Mouse (Mus musculus): ENCODE data around the gene Cars.
"Not testable (repeated sequence)": the region's sequence is repeated elsewhere in the genome, so short reads cannot be mapped to it uniquely, and the experiment has no call there.

Cars gene

GRCm38 (mm10) chr7:143599428-143600230, at the start of gene Cars:
Gene Cars (minus strand): TSS chr7:143600090.
- DNase-seq (ENCODE audit: extremely low spot score, low spot score): peak; percentile 96

DNA sequence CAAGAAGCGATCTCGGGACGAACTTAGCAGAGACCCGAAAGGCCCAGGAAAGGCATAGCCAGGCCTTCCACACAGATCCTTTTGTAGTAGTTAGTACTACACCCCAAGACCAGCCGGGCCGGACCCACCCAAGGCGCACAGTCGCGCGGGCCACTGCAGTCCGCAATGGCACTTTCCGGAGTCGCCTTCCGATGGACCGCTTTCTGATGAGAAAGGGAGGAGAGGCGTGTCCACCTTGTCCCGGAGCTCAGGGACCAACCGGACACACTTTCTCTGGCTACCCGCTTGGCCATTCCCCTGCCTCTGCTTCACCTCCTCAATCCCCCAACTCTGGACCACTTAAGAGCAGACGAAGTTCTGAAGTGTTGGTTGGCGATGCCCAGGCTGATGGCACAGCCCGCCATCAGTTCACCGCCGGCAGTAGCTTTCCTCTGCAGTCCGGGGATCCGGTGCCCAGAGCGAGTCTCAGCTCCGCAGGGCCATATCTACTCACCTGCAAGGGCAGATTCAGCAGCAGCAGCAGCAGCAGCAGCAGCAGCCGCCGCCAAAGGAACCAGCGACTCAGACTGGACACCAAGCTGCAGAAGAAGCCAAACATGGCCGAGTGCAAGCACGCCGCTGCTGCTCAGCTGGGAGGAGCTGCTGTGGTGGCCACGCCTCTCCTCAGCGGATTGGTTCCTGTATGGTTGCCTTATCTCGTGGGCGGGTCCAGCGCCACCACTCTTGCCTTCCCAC, 49.3 kb upstream of the Cars start, which contains the start of gene Tnfrsf22:
Gene Tnfrsf22 (minus strand): TSS at position 628 of the 735 bp plus-strand sequence.
- peak; percentile 80 for DNase-seq (ENCODE audit: extremely low spot score, low spot score)

DNA sequence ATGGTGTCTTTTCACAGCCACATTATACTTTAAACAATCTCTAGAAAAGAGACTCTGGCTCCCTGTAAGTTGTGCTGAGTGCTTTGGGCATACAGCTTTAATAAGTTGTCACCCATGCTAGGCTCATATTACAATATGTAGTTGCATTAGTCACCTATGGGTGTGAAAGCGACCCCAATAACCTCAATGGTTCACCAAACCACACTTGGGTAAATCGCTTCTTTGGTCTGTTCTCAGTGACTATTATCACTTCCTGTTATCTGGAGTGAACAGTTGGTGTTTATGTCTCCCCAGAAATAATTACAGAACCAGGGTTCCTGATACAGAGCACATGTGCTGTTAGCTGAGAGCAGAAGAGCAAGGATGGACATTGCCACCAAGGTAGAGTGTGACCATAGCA, 44.1 kb upstream of the Cars start:
- not testable (repeated sequence) for DNase-seq (ENCODE audit: extremely low spot score, low spot score)

DNA sequence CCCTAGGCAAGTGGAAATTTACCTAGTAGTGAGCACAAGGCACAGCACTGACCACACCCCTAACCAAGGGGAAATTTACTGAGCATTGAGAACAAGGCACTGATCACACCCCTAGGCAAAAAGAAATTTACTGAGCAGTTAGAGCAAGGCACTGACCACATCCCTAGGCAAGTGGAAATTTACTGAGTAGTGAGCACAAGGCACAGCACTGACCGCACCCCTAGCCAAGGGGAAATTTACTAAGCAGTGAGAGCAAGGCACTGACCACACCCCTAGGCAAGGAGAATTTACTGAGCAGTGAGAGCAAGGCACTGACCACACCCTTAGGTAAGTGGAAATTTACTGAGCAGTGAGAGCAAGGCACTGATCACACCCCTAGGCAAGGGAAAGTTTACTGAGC, 36.8 kb upstream of the Cars start:
- no peak for DNase-seq (ENCODE audit: extremely low spot score, low spot score)

GRCm38 (mm10) chr7:143631503-143631902, 31.6 kb upstream of the Cars start:
- DNase-seq (ENCODE audit: extremely low spot score, low spot score): no peak

DNA sequence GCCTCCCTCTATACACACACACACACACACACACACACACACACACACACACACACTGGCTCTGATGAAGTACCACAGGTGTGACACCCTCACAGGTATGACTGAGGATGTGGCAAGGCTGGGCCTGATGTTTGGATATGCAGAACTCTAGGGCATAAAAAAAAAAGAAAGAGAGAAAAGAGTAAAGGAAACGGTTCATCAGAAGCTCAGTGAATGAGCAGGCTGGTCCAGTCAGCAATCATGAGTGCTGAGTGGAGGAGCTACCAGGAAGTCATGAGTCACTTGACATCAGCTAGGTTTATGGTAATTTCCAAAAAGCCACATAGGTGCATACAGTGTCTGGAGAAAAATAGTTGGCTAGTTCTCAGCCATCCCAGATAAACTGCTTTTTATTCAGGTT, 29.6 kb upstream of the Cars start:
- DNase-seq (ENCODE audit: extremely low spot score, low spot score): no peak

GRCm38 (mm10) chr7:143628540-143628939, 28.6 kb upstream of the Cars start, which contains the start of gene Tnfrsf26:
Gene Tnfrsf26 (minus strand): TSS chr7:143628722.
- no peak for DNase-seq (ENCODE audit: extremely low spot score, low spot score)

- no peak for DNase-seq (ENCODE audit: extremely low spot score, low spot score)
Measured at GRCm38 (mm10) chr7:143627555-143628286, 27.8 kb upstream of the Cars start.

DNA sequence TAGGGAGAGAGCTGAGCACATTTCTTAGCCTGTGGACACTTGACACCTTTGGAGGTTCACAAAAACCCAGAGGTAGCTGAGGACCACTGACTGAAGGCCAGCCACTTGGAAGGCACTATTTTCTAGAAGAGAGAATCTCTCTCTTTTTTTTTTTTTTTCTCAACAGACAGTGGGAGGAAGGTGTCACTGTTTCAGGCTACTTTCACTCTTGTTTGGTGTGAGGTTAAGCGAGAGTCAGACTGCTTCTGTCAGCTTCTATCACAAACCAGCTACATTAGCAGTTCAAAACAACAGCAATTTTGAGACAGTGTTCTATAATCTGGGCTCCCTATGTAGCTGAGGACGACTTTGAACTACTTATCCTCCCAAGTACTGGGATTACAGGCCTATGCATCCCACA, 26.3 kb upstream of the Cars start:
- DNase-seq (ENCODE audit: extremely low spot score, low spot score): no peak

- no peak for DNase-seq (ENCODE audit: extremely low spot score, low spot score)
Measured at GRCm38 (mm10) chr7:143625151-143625550, 25.3 kb upstream of the Cars start.

DNA sequence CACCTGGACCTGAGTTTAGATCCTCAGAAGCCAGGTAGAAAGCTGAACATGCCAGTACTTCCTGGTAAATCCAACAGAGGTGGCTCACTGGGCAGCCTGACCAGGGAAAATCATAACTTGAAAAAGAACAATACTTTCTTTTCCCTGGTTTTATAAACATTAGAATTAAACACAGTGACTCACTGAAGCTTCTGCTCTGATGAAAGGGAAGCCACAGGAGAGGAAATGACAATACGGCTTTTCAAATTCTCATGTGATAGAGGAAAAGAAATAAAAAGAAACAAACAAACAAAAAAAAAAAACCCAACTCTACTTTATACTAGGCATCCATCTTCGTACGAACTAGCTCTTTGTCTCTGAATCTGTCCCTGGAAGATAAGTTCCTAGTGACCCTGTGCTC, 24.7 kb upstream of the Cars start:
- no peak for DNase-seq (ENCODE audit: extremely low spot score, low spot score)

DNA sequence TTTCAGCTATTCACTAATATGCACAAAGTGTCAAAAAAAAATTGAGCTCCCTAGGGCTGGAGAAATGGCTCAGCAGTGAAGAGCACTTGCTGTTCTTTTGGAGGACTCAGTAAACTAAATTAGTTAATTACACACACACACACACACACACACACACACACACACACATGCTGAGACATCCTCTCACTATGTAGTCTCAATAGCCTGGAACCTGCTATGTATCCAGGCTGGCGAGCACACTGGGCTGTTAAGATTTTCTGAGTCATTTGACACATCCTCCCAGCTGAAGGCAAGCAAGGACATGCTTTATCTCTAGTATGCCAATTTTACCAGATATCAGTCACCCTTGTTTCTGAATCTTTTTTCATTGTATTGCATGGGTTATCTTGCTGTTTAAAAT, 21.1 kb upstream of the Cars start:
- no peak for DNase-seq (ENCODE audit: extremely low spot score, low spot score)

GRCm38 (mm10) chr7:143614404-143615135, 14.7 kb upstream of the Cars start:
- no peak for DNase-seq (ENCODE audit: extremely low spot score, low spot score)

DNA sequence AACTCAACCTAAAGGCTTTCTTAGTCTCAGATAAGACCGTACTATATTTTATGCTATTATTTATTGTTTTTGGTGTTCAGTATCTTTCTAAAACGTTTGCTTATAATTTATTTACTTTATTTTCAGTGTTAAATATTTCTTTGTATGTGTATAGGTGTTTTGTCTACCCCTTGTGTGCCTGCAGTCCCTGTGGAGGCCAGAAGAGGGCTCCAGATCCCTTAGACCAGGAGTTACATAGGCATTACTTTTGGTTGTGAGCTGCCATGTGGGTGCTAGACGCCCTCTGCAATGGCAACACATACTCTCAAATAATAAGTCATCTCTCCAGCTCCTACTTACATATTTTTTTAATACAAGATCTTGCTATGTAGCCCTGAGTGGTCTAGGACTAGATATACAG, 12.3 kb upstream of the Cars start:
- no peak for DNase-seq (ENCODE audit: extremely low spot score, low spot score)

- no peak for DNase-seq (ENCODE audit: extremely low spot score, low spot score)
Measured at GRCm38 (mm10) chr7:143605321-143605720, 5.4 kb upstream of the Cars start.

GRCm38 (mm10) chr7:143604889-143605288, 5.0 kb upstream of the Cars start:
- no peak for DNase-seq (ENCODE audit: extremely low spot score, low spot score)

DNA sequence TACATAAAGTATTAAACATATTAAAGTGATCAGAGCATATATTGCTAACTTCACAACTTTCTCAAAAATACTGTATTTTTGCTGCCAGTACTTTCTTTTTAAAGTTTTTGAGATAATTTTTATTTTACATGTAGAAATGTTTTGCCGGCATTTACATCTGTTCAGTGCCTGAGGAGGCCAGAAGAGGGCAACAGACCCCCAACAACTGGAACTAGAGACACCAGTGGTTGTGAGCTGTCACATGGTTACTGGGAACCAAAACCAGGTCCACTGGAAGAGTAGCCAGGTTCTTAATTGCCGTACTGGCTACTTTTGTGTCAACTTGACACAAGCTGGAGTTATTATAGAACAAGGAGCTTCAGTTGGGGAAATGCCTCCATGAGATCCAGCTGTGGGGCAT, 1.8 kb upstream of the Cars start:
- no peak for DNase-seq (ENCODE audit: extremely low spot score, low spot score)

- DNase-seq (ENCODE audit: extremely low spot score, low spot score): no peak
Measured at GRCm38 (mm10) chr7:143600231-143600740, 396 bp upstream of the Cars start.

DNA sequence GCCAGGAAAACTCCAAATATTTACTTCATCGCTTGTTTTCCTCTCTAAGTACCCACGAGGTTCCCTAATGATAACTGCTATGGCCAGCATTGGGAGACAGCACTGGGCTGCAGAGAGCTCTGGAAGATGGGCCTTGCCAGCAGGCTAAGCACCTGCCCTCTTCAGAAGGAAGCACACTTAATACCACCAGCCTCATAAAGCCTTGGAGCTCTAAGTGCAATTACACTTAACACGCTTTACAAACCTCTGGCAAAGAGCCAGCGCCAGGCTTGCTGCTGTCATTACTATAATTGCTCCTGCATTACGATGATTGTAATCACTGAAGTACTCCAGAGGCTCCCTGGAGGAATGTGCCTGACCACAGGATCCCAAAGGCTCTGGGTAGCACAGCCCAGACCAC, 5.0 kb downstream of the Cars start:
- DNase-seq (ENCODE audit: extremely low spot score, low spot score): no peak

DNA sequence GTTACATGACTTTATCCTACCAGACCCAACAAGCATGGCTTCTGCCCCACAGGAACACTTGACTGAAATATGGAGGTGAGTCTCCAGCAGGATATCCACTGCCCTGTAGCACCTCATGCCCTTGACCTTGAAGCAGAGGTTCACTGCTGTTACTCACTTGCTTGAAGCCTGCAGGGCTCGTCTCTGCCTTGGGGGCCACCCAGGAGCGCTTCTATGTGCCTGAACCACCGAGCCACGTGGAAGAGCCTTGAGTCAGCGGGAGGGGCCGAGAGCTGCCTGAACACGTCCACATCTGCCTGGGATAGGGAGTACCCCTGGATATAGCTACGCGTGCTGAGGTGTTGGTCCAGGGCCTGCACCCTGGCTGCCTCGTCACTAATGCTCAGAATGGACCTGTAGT, 7.6 kb downstream of the Cars start:
- no peak for DNase-seq (ENCODE audit: extremely low spot score, low spot score)

- DNase-seq (ENCODE audit: extremely low spot score, low spot score): no peak
Measured at GRCm38 (mm10) chr7:143588006-143588405, 11.9 kb downstream of the Cars start.
